Mouse (Mus musculus): Measurements from ENCODE around the gene Sys1. TPM values are rescaled to one million over a fixed set of nuclear protein-coding genes. Genes with fewer than 3 reads are reported as not detected.
A peak's percentile ranks its signal among the peaks of the same experiment; 100 is the strongest.

Sys1 gene
- 65.2 and 66.6 TPM in 2 replicates for polyA plus RNA-seq (2015; fragmentation: Nextera tagmentation; extraction: Ambion mirVana)

DNA sequence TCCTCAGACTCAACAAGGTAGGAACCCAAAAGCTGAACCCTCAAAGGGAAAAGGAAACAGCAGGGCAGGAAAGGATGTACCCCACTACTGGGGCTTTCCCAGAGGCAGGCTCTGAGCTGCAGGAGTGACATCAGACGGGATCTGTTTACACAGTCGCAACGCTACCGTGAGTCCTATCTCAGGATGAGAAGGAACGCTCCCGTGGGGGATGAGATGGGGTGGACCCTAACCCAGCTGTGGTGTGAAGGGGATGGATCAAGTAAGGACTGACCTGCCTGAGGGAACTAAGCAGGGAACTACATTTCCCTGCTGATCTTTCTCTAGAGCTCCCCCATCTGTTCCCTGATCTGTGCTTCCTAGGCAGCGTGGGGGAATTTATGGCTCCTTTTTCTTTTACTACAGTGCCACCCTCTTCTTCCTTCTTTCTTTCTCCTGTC lies at the start of gene Sys1:
Gene Sys1 (plus strand): TSS at position 101 of the 437 bp plus-strand sequence.
- H3K27ac ChIP-seq, result no peak within 1 kb of the TSS; the same call in 1 of the 2 replicates
- peaks cover 31% of the 10 kb centered on the region for H3K4me1 ChIP-seq
- ATAC-seq (ENCODE audit: low FRiP score, low read depth), result no peak
- peak within 1 kb of the TSS; percentile 19; the same call in 1 of the 2 replicates for H3K4me3 ChIP-seq
- no peaks in the 10 kb centered on the region for H3K27me3 ChIP-seq
- H3K9me3 ChIP-seq, result no peaks in the 10 kb centered on the region
- no peaks in the 10 kb centered on the region for H3K36me3 ChIP-seq
- peak within 1 kb of the TSS; percentile 47 for H3K4me2 ChIP-seq (replicated peaks)
- H3K9ac ChIP-seq, result peak within 1 kb of the TSS; percentile 55
- WGBS, result 4% methylated on average over 7 of the region's 7 CpGs

GRCm38 (mm10) chr2:164407708-164408107 lies 49.1 kb upstream of the Sys1 start:
- no peak overlapping the region for H3K27ac ChIP-seq
- H3K9me3 ChIP-seq, result no peaks in the 10 kb centered on the region
- no peaks in the 10 kb centered on the region for H3K36me3 ChIP-seq
- H3K27me3 ChIP-seq, result peaks cover 88% of the 10 kb centered on the region
- 0 out of 2 replicates have a peak overlapping the region, but pooled peaks have one; percentile 15 for H3K4me2 ChIP-seq (replicated peaks)
- no peak overlapping the region for H3K4me3 ChIP-seq
- no peak overlapping the region for H3K9ac ChIP-seq
- H3K4me1 ChIP-seq, result peaks cover 39% of the 10 kb centered on the region
- under 1% methylated on average over 22 of the region's 22 CpGs for WGBS
- ATAC-seq (ENCODE audit: low FRiP score, low read depth), result no peak

- 21% methylated on average over 28 of the region's 28 CpGs for WGBS
These were observed 42.6 kb upstream of the Sys1 start for GRCm38 (mm10) chr2:164414167-164414566.

DNA sequence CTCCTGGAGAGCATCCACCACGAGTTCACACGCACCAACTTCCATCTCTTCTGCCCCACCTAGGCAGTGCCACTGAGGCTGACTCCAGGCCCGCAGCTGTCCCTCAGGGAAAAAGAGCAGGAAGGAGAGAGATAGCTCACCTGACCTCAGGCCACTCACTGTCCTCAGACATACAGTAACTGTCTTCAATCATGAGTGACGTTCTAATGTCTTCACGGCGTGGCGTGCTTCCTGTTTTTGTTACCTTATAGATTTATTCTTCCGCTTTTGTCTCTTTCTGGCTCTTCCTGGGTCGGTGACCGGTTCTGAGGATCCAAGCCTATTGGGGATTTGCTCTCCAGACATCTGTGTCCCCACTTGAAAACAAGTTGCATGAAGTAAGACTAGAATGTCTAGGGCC lies 42.2 kb upstream of the Sys1 start:
- H3K27ac ChIP-seq, result no peak overlapping the region
- WGBS, result 70% methylated on average over 10 of the region's 10 CpGs
- no peak for ATAC-seq (ENCODE audit: low FRiP score, low read depth)
- peak overlapping the region; percentile 59 for H3K4me2 ChIP-seq (replicated peaks)
- no peaks in the 10 kb centered on the region for H3K9me3 ChIP-seq
- H3K36me3 ChIP-seq, result no peaks in the 10 kb centered on the region
- peak overlapping the region; percentile 30 for H3K4me3 ChIP-seq
- peak overlapping the region; percentile 52 for H3K9ac ChIP-seq
- peaks cover 14% of the 10 kb centered on the region for H3K4me1 ChIP-seq
- peaks cover 41% of the 10 kb centered on the region for H3K27me3 ChIP-seq

More at GRCm38 (mm10) chr2:164414167-164414566, 42.6 kb upstream of the Sys1 start:
- Histone ChIP-seq H3K4me2 (replicated peaks) (peak overlapping the region; percentile 59), H3K9me3 (no peaks in the 10 kb centered on the region), H3K27ac (no peak overlapping the region), H3K4me1 (peaks cover 9% of the 10 kb centered on the region), H3K27me3 (peaks cover 45% of the 10 kb centered on the region), H3K4me3 (peak overlapping the region; percentile 30), H3K36me3 (no peaks in the 10 kb centered on the region), H3K9ac (peak overlapping the region; percentile 52)
- ATAC-seq (ENCODE audit: low FRiP score, low read depth), result peak; percentile 48; the same call in 1 of the 2 replicates

GRCm38 (mm10) chr2:164417198-164417597 lies 39.6 kb upstream of the Sys1 start:
- H3K9ac ChIP-seq, result no peak overlapping the region
- peaks cover 23% of the 10 kb centered on the region for H3K27me3 ChIP-seq
- H3K9me3 ChIP-seq, result no peaks in the 10 kb centered on the region
- no peak overlapping the region for H3K4me3 ChIP-seq
- H3K4me2 ChIP-seq (replicated peaks), result no peak overlapping the region
- ATAC-seq (ENCODE audit: low FRiP score, low read depth), result no peak
- H3K4me1 ChIP-seq, result peaks cover 14% of the 10 kb centered on the region
- no peak overlapping the region for H3K27ac ChIP-seq
- H3K36me3 ChIP-seq, result no peaks in the 10 kb centered on the region
- WGBS, result 1% methylated on average over 2 of the region's 2 CpGs

- H3K9ac ChIP-seq, result no peak overlapping the region
- WGBS, result 18% methylated on average over 3 of the region's 3 CpGs
- peaks cover 2% of the 10 kb centered on the region for H3K36me3 ChIP-seq
- H3K4me2 ChIP-seq (replicated peaks), result no peak overlapping the region
- H3K4me3 ChIP-seq, result no peak overlapping the region
- no peak for ATAC-seq (ENCODE audit: low FRiP score, low read depth)
- H3K27me3 ChIP-seq, result peaks cover 19% of the 10 kb centered on the region
- peaks cover 14% of the 10 kb centered on the region for H3K4me1 ChIP-seq
- H3K9me3 ChIP-seq, result no peaks in the 10 kb centered on the region
- H3K27ac ChIP-seq, result no peak overlapping the region
These were observed 38.4 kb upstream of the Sys1 start for GRCm38 (mm10) chr2:164418308-164418875.

GRCm38 (mm10) chr2:164419489-164419888 lies 37.3 kb upstream of the Sys1 start:
- Histone ChIP-seq H3K4me3 (no peak overlapping the region), H3K36me3 (peaks cover 13% of the 10 kb centered on the region), H3K27ac (no peak overlapping the region), H3K9ac (no peak overlapping the region), H3K9me3 (no peaks in the 10 kb centered on the region), H3K4me2 (replicated peaks) (no peak overlapping the region), H3K27me3 (peaks cover 8% of the 10 kb centered on the region), H3K4me1 (peaks cover 14% of the 10 kb centered on the region)
- WGBS, result 2% methylated on average over 3 of the region's 3 CpGs
- ATAC-seq (ENCODE audit: low FRiP score, low read depth), result no peak

DNA sequence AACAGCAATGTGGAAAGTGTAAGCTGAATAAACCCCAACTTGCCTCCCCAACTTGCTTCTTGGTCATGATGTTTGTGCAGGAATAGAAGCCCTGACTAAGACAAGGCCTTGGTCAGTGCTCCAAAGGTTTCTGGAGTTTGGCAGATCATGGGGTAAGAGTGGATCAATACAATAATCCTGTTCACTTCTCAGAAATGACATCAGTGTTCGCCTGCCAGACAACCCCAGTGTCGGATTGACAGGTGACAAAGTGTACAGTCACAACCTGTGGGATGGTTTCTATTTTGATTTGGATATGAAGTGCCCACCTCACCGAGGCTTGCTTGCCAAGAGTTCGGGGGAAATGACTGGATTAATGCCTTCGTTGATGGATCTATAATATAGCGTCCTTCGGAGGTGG lies 35.5 kb upstream of the Sys1 start:
- no peaks in the 10 kb centered on the region for H3K27me3 ChIP-seq
- no peak overlapping the region for H3K27ac ChIP-seq
- H3K36me3 ChIP-seq, result peaks cover 25% of the 10 kb centered on the region
- peaks cover 14% of the 10 kb centered on the region for H3K4me1 ChIP-seq
- H3K9me3 ChIP-seq, result no peaks in the 10 kb centered on the region
- H3K9ac ChIP-seq, result no peak overlapping the region
- no peak overlapping the region for H3K4me2 ChIP-seq (replicated peaks)
- ATAC-seq (ENCODE audit: low FRiP score, low read depth), result no peak
- H3K4me3 ChIP-seq, result no peak overlapping the region
- 86% methylated on average over 7 of the region's 7 CpGs for WGBS

GRCm38 (mm10) chr2:164421979-164422378 lies 34.8 kb upstream of the Sys1 start:
- H3K36me3 ChIP-seq, result peaks cover 31% of the 10 kb centered on the region
- H3K9ac ChIP-seq, result no peak overlapping the region
- no peaks in the 10 kb centered on the region for H3K9me3 ChIP-seq
- ATAC-seq (ENCODE audit: low FRiP score, low read depth), result no peak
- WGBS, result 65% methylated on average over 8 of the region's 8 CpGs
- H3K4me2 ChIP-seq (replicated peaks), result no peak overlapping the region
- H3K27ac ChIP-seq, result peak overlapping the region; percentile 58
- H3K4me1 ChIP-seq, result peaks cover 14% of the 10 kb centered on the region
- H3K4me3 ChIP-seq, result no peak overlapping the region
- no peaks in the 10 kb centered on the region for H3K27me3 ChIP-seq

- Histone ChIP-seq H3K36me3 (peaks cover 40% of the 10 kb centered on the region), H3K4me1 (peaks cover 14% of the 10 kb centered on the region), H3K4me3 (no peak overlapping the region), H3K27ac (no peak overlapping the region), H3K27me3 (no peaks in the 10 kb centered on the region), H3K9ac (no peak overlapping the region), H3K4me2 (replicated peaks) (no peak overlapping the region), H3K9me3 (no peaks in the 10 kb centered on the region)
- no peak for ATAC-seq (ENCODE audit: low FRiP score, low read depth)
- 83% methylated on average over 15 of the region's 15 CpGs for WGBS
These were observed 33.9 kb upstream of the Sys1 start for GRCm38 (mm10) chr2:164422675-164423393.

DNA sequence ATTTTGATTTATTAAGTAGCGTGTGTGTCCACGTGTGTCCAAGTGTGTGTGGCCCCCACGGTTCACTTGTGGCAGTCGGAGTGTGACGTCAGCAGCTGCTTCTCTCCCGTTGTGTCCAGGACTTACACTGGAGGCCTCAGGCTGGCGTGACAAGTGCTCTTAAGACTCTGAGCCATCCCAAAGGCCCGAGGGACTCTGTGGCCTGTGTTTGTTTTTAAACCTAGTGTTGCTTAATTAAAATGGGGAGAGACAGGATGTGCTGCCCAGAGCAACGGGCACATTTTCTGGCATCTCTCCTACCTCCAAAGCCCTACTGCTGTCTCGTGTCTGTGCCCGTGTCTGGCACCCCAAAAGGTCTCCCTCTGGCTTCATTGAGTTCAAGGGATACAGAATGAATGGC lies 33.3 kb upstream of the Sys1 start:
- no peak for ATAC-seq (ENCODE audit: low FRiP score, low read depth)
- 86% methylated on average over 11 of the region's 11 CpGs for WGBS

DNA sequence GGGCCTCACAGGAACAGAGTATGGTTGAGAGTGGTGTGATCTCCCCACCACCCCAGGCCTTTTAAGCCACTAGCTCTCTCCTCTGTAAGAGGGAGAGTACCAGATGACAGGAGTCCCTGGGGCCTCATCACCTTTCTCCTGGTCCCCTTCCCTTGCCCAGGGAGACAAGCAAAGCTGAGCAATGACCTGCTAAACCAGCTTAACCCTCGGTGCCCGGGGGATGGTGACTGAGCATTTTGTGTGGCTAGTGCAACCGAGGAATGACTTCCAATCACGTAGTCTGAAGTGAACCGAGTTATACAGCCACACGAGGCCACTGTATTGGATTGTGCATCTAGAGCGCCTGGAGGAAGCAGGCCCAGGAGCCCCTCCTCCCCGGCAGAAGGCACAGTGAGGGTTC lies 32.4 kb upstream of the Sys1 start:
- Histone ChIP-seq H3K9ac (no peak overlapping the region), H3K27me3 (0 out of 2 replicates have a peak, but pooled peaks cover 5% of the 10 kb centered on the region), H3K4me2 (replicated peaks) (no peak overlapping the region), H3K4me1 (peaks cover 2% of the 10 kb centered on the region), H3K9me3 (no peaks in the 10 kb centered on the region), H3K27ac (no peak overlapping the region), H3K4me3 (no peak overlapping the region), H3K36me3 (peaks cover 56% of the 10 kb centered on the region)
- 91% methylated on average over 8 of the region's 8 CpGs for WGBS
- no peak for ATAC-seq (ENCODE audit: low FRiP score, low read depth)

More for the DNA sequence above, 33.3 kb upstream of the Sys1 start:
- H3K9ac ChIP-seq, result no peak overlapping the region
- no peak overlapping the region for H3K27ac ChIP-seq
- peaks cover 12% of the 10 kb centered on the region for H3K4me1 ChIP-seq
- H3K4me3 ChIP-seq, result no peak overlapping the region
- H3K36me3 ChIP-seq, result peaks cover 46% of the 10 kb centered on the region
- no peaks in the 10 kb centered on the region for H3K9me3 ChIP-seq
- no peaks in the 10 kb centered on the region for H3K27me3 ChIP-seq
- H3K4me2 ChIP-seq (replicated peaks), result no peak overlapping the region

Measured in limb, embryonic 13.5 days (tissue).